Mouse (Mus musculus) limb, embryonic 13.5 days (tissue): ENCODE measurements at regions not wholly inside any gene's neighbourhood (a gene's known extent, or its start where the extent isn't known, plus 50 kb on each side); places are given as distances from the start of the nearest gene placed in this dataset.

Source experiments
- ATAC-seq: fragments of 200-750 bp; cut with Nextera tagmentation; 2 replicates; pipeline ENCODE4 v1.8.0; 2017; ENCODE audit warnings: low read depth, moderate number of reproducible peaks, moderate TSS enrichment; ENCODE audit not compliant: low FRiP score
- H3K27ac ChIP-seq: fragments of 300-500 bp; sonication (generic); 2 replicates; pipeline ENCODE4 v1.5.1; 2015; ENCODE audit warnings: inconsistent platforms, mild to moderate bottlenecking, moderate library complexity
- H3K27me3 ChIP-seq: fragments of 300-500 bp; sonication (generic); 2 replicates; pipeline ENCODE4 v1.6.1; 2015; ENCODE audit warnings: mild to moderate bottlenecking, inconsistent platforms
- H3K36me3 ChIP-seq: fragments of 300-500 bp; sonication (generic); 2 replicates; pipeline ENCODE4 v1.6.1; 2015; ENCODE audit warnings: inconsistent platforms, mild to moderate bottlenecking, moderate library complexity
- H3K4me1 ChIP-seq: fragments of 300-500 bp; sonication (generic); 2 replicates; pipeline ENCODE4 v1.6.1; 2015; ENCODE audit warnings: inconsistent platforms
- H3K4me2 ChIP-seq: fragments of 300-500 bp; sonication (generic); replicated peaks from 2 replicates; pipeline ENCODE4 v1.6.1; 2015; ENCODE audit warnings: inconsistent platforms, mild to moderate bottlenecking, moderate library complexity
- H3K4me3 ChIP-seq: fragments of 300-500 bp; sonication (generic); 2 replicates; pipeline ENCODE4 v1.5.1; 2015; ENCODE audit warnings: moderate library complexity, mild to moderate bottlenecking, inconsistent platforms
- H3K9ac ChIP-seq: fragments of 300-500 bp; sonication (generic); 2 replicates; pipeline ENCODE4 v1.6.1; 2015; ENCODE audit warnings: mild to moderate bottlenecking, inconsistent platforms
- H3K9me3 ChIP-seq: fragments of 300-500 bp; sonication (generic); 2 replicates; pipeline ENCODE4 v1.6.1; 2016; ENCODE audit warnings: inconsistent platforms
- WGBS: fragments of 180-500 bp; shearing (Covaris S2); methylation state at CpG from one replicate; pipeline ENCODE4 v1.1.7; 2015; 5-methylcytosine and 5-hydroxymethylcytosine counted together

DNA sequence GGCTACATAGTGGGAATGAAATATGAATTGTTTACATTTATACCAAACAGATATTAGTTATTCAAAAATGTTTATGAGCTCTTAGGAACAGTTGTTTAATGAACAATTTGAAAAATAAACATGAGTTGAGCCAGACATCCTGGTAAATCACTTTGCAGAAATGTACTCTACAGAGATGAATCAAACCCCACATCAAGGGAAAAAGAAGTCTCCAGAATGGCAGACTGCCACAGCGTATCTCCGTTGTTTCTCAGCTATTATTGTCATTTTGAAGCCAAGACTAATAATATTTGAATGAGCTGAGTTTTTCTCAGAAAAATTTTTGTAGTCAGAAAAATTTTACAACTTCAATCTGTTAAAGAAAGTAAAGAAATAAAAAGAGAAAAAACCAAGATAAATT is 1253.1 kb downstream of the Pcdh18 start:
- no peaks in the 10 kb centered on the region for H3K4me1 ChIP-seq
- no peak overlapping the region for H3K27ac ChIP-seq
- no peak overlapping the region for H3K9ac ChIP-seq
- H3K4me3 ChIP-seq = no peak overlapping the region
- H3K9me3 ChIP-seq = no peaks in the 10 kb centered on the region
- H3K27me3 ChIP-seq = no peaks in the 10 kb centered on the region
- no peak for ATAC-seq
- H3K36me3 ChIP-seq = no peaks in the 10 kb centered on the region
- WGBS = 79% methylated on average over 2 of the region's 2 CpGs
- no peak overlapping the region for H3K4me2 ChIP-seq

GRCm38 (mm10) chr3:48464679-48465078 is 1292.4 kb downstream of the Pcdh18 start:
- no peak for ATAC-seq
- H3K4me2 ChIP-seq = no peak overlapping the region
- H3K4me3 ChIP-seq = no peak overlapping the region
- no peaks in the 10 kb centered on the region for H3K27me3 ChIP-seq
- H3K27ac ChIP-seq = no peak overlapping the region
- no peaks in the 10 kb centered on the region for H3K36me3 ChIP-seq
- no peaks in the 10 kb centered on the region for H3K9me3 ChIP-seq
- H3K4me1 ChIP-seq = no peaks in the 10 kb centered on the region
- no peak overlapping the region for H3K9ac ChIP-seq

DNA sequence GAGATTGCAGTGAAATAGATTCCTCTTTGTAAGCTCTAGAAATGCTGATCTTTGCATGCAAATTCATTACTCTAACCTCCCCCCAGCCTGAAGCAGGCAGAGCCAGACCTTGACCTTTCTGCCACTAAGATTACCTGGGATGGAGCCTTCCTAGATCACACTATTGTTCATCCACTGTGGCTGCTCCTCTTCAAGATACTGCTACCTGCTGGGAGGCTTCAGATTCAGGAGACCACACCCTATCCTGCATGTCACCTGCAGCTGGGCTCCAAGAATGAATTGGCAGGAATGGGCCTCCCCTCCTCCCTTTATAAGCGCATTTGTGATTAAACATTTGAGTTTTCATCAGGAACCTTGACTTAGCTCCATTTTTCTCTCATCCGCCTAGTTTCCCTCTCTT is 1315.2 kb downstream of the Pcdh18 start:
- Histone ChIP-seq H3K4me3 (no peak overlapping the region), H3K9me3 (no peaks in the 10 kb centered on the region), H3K27me3 (no peaks in the 10 kb centered on the region), H3K27ac (no peak overlapping the region), H3K9ac (no peak overlapping the region), H3K4me2 (no peak overlapping the region), H3K4me1 (no peaks in the 10 kb centered on the region), H3K36me3 (no peaks in the 10 kb centered on the region)
- ATAC-seq = no peak
- 96% methylated on average over 2 of the region's 2 CpGs for WGBS

DNA sequence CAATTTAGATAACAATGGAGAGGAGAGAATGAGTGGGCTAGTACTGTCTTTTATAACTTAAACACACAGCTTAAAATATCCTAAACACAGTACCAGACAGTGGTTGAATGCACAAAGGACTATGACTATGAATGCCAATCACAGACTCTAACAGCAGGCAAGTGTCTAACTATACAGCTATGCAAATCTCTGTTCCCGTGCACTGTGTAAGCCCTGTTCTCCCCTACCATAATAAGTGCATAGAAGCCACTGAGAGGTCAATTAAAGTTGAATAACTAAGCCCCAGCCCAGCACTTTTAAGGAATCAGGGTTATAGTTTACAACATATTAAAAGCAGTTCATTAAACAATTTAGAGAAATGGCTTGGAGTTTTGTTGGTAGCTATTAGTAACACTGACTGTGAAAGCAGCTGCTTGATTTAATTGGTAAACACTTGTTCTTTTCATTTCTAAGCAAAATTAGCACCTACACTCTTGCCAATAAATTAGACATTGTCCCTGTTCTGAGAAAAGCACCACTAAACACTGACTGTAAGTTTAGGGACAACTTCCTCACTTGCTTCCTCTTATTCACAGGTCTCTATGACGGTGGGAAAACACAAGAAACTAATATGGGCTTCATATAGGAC is 1327.6 kb downstream of the Pcdh18 start:
- Histone ChIP-seq H3K9ac (no peak overlapping the region), H3K27me3 (no peaks in the 10 kb centered on the region), H3K9me3 (no peaks in the 10 kb centered on the region), H3K4me1 (no peaks in the 10 kb centered on the region), H3K27ac (no peak overlapping the region), H3K36me3 (no peaks in the 10 kb centered on the region), H3K4me3 (no peak overlapping the region), H3K4me2 (no peak overlapping the region)
- ATAC-seq = no peak
- 50% methylated on average over 2 of the region's 2 CpGs for WGBS

GRCm38 (mm10) chr3:48389862-48390261 is 1367.3 kb downstream of the Pcdh18 start:
- Histone ChIP-seq H3K27me3 (no peaks in the 10 kb centered on the region), H3K27ac (no peak overlapping the region), H3K4me1 (no peaks in the 10 kb centered on the region), H3K36me3 (no peaks in the 10 kb centered on the region), H3K4me3 (no peak overlapping the region), H3K9ac (no peak overlapping the region), H3K9me3 (no peaks in the 10 kb centered on the region), H3K4me2 (no peak overlapping the region)
- ATAC-seq = no peak
